Mouse (Mus musculus): ENCODE results near the gene Lrrc4.

GRCm38 (mm10) chr6:28664716-28665115 is 166.8 kb downstream of the Lrrc4 start:
- TF ChIP-seq CTCF (conservative IDR thresholded peaks at IDR 0.05; ENCODE audit: low read length) (no peak), NANOG (IDR thresholded peaks at IDR 0.05; ENCODE audit: borderline replicate concordance, low read length) (no peak)
